Mouse (Mus musculus) CD4-positive naive resting alpha-beta T cell, adult 57 days (primary cell): Measurements from ENCODE around the gene Grm2. TPM values are rescaled to one million over a fixed set of nuclear protein-coding genes. Genes with fewer than 3 reads are reported as not detected.

ENCODE experiments used
- total RNA-seq: library from RNA; stranded (reverse); gene quantifications from one replicate; pipeline ENCODE4 v1.2.4, GENCODE M21; 2023

Gene Grm2
- total RNA-seq, result 0.53 TPM

GRCm38 (mm10) chr9:106655884-106656720, at the start of gene Grm2:
Gene Grm2 (minus strand): TSS chr9:106656082.

GRCm38 (mm10) chr9:106685249-106686101, 29.6 kb upstream of the Grm2 start, which contains the start of gene Tex264:
Gene Tex264 (minus strand): TSS chr9:106685927.

GRCm38 (mm10) chr9:106626282-106626681, 29.6 kb downstream of the Grm2 start, which contains the start of gene Iqcf6:
Gene Iqcf6 (plus strand): TSS chr9:106626582.

Other genes with a start within 250 kb of the Grm2 start
- gene Rpl29, start 226.6 kb downstream of the Grm2 start, total RNA-seq, result 901 TPM
- 14.5 TPM for gene Acy1, start 217.8 kb downstream of the Grm2 start, total RNA-seq
- gene Abhd14b, start 208.6 kb downstream of the Grm2 start, total RNA-seq, result 4.7 TPM
- gene Abhd14a, start 208.4 kb downstream of the Grm2 start, total RNA-seq, result 10.3 TPM
- gene Pcbp4, start 202.8 kb downstream of the Grm2 start, total RNA-seq, result 7.9 TPM
- 0.30 TPM for gene Gpr62, start 190.1 kb downstream of the Grm2 start, total RNA-seq
- gene Rrp9, start 180.1 kb downstream of the Grm2 start, total RNA-seq, result 89.6 TPM
- gene Parp3, start 179.1 kb downstream of the Grm2 start, total RNA-seq, result 45.1 TPM
- not detected for gene Iqcf1, start 156.1 kb downstream of the Grm2 start, total RNA-seq
- not detected for gene Iqcf5, start 141.5 kb downstream of the Grm2 start, total RNA-seq
- not detected for gene Iqcf3, start 94.5 kb downstream of the Grm2 start, total RNA-seq
- gene Iqcf4, start 85.1 kb downstream of the Grm2 start, total RNA-seq, result not detected
- not detected for gene Iqcf6, start 29.5 kb downstream of the Grm2 start, total RNA-seq
- 73.4 TPM for gene Tex264, start 29.8 kb upstream of the Grm2 start, total RNA-seq
- 34.2 TPM for gene Rad54l2, start 133.1 kb upstream of the Grm2 start, total RNA-seq
- 45.8 TPM for gene Dcaf1, start 165.8 kb upstream of the Grm2 start, total RNA-seq
- 47.8 TPM for gene Rbm15b, start 231.3 kb upstream of the Grm2 start, total RNA-seq
- gene Manf, start 235.9 kb upstream of the Grm2 start, total RNA-seq, result 114 TPM